Mouse (Mus musculus) heart, adult 9 months (tissue): Measurements from ENCODE around the gene March4.

Experiments
- DNase-seq, 2 experiments: peaks; one replicate each; pipeline ENCODE4 v3.0.0; 2022; ENCODE audit warnings: low spot score in 2 of 2

The March4 gene

GRCm38 (mm10) chr1:72390420-72390819 is 146.3 kb downstream of the March4 start:
- DNase-seq, result no peak

GRCm38 (mm10) chr1:72383651-72384050 is 153.1 kb downstream of the March4 start:
- no peak for DNase-seq

- DNase-seq, result no peak
These were observed 153.7 kb downstream of the March4 start for GRCm38 (mm10) chr1:72383056-72383455.

- DNase-seq, result no peak
These were observed 156.2 kb downstream of the March4 start for GRCm38 (mm10) chr1:72380544-72380943.

GRCm38 (mm10) chr1:72379752-72380353 is 156.9 kb downstream of the March4 start:
- no peak for DNase-seq

- no peak for DNase-seq
These were observed 158.6 kb downstream of the March4 start for GRCm38 (mm10) chr1:72378151-72378550.
